Mouse (Mus musculus): ENCODE results near the gene Hnrnpa1. TPM values are rescaled to one million over a fixed set of nuclear protein-coding genes. Genes with fewer than 3 reads are reported as not detected.

Hnrnpa1 gene
- polyA plus RNA-seq, 1 experiment: 1,787 TPM

- Histone ChIP-seq H3K36me3 (ENCODE audit: control insufficient read depth, insufficient read depth, low read length, poor library complexity, severe bottlenecking) (peaks cover 13% of the 10 kb centered on the region), H3K27ac (ENCODE audit: insufficient read depth, low read length) (peak overlapping the region; percentile 44), H3K9me3 (replicated peaks; ENCODE audit: control insufficient read depth, insufficient read depth, low read length, poor library complexity, severe bottlenecking) (no peaks in the 10 kb centered on the region), H3K27me3 (ENCODE audit: control insufficient read depth, insufficient read depth, low read length, poor library complexity, severe bottlenecking) (no peaks in the 10 kb centered on the region), H3K4me3 (ENCODE audit: low read depth, low read length) (no peak overlapping the region), H3K9ac (ENCODE audit: low read depth, poor library complexity, severe bottlenecking) (no peak overlapping the region), H3K4me1 (ENCODE audit: control insufficient read depth, insufficient read depth, low read length) (no peaks in the 10 kb centered on the region)
- TF ChIP-seq POLR2A (IDR thresholded peaks at IDR 0.05; ENCODE audit: insufficient read depth, low read length) (no peak), EP300 (IDR thresholded peaks at IDR 0.05; ENCODE audit: insufficient read depth, low read depth, low read length) (no peak), CTCF (IDR thresholded peaks at IDR 0.05; ENCODE audit: low read depth, low read length) (no peak)
These were observed 19.4 kb upstream of the Hnrnpa1 start for GRCm38 (mm10) chr15:103220785-103221184.

- no peaks in the 10 kb centered on the region for H3K4me1 ChIP-seq (ENCODE audit: control insufficient read depth, insufficient read depth, low read length)
- TF ChIP-seq CTCF (IDR thresholded peaks at IDR 0.05; ENCODE audit: low read depth, low read length) (no peak), POLR2A (IDR thresholded peaks at IDR 0.05; ENCODE audit: insufficient read depth, low read length) (no peak), EP300 (IDR thresholded peaks at IDR 0.05; ENCODE audit: insufficient read depth, low read depth, low read length) (no peak)
- H3K4me3 ChIP-seq (ENCODE audit: low read depth, low read length): no peak overlapping the region
- no peaks in the 10 kb centered on the region for H3K9me3 ChIP-seq (replicated peaks; ENCODE audit: control insufficient read depth, insufficient read depth, low read length, poor library complexity, severe bottlenecking)
- H3K9ac ChIP-seq (ENCODE audit: low read depth, poor library complexity, severe bottlenecking): no peak overlapping the region
- H3K27me3 ChIP-seq (ENCODE audit: control insufficient read depth, insufficient read depth, low read length, poor library complexity, severe bottlenecking): no peaks in the 10 kb centered on the region
- H3K36me3 ChIP-seq (ENCODE audit: control insufficient read depth, insufficient read depth, low read length, poor library complexity, severe bottlenecking): peaks cover 13% of the 10 kb centered on the region
- H3K27ac ChIP-seq (ENCODE audit: insufficient read depth, low read length): no peak overlapping the region
These were observed 18.8 kb upstream of the Hnrnpa1 start for GRCm38 (mm10) chr15:103221386-103221785.

- Histone ChIP-seq H3K4me1 (ENCODE audit: control insufficient read depth, insufficient read depth, low read length) (no peaks in the 10 kb centered on the region), H3K27ac (ENCODE audit: insufficient read depth, low read length) (no peak overlapping the region), H3K27me3 (ENCODE audit: control insufficient read depth, insufficient read depth, low read length, poor library complexity, severe bottlenecking) (no peaks in the 10 kb centered on the region), H3K4me3 (ENCODE audit: low read depth, low read length) (no peak overlapping the region), H3K9me3 (replicated peaks; ENCODE audit: control insufficient read depth, insufficient read depth, low read length, poor library complexity, severe bottlenecking) (no peaks in the 10 kb centered on the region), H3K9ac (ENCODE audit: low read depth, poor library complexity, severe bottlenecking) (no peak overlapping the region), H3K36me3 (ENCODE audit: control insufficient read depth, insufficient read depth, low read length, poor library complexity, severe bottlenecking) (peaks cover 10% of the 10 kb centered on the region)
- TF ChIP-seq POLR2A (IDR thresholded peaks at IDR 0.05; ENCODE audit: insufficient read depth, low read length) (no peak), EP300 (IDR thresholded peaks at IDR 0.05; ENCODE audit: insufficient read depth, low read depth, low read length) (no peak), CTCF (IDR thresholded peaks at IDR 0.05; ENCODE audit: low read depth, low read length) (no peak)
These were observed 16.1 kb upstream of the Hnrnpa1 start for GRCm38 (mm10) chr15:103224161-103224560.

GRCm38 (mm10) chr15:103227022-103227421 lies 13.2 kb upstream of the Hnrnpa1 start:
- no peaks in the 10 kb centered on the region; the same call in 1 of the 2 replicates for H3K36me3 ChIP-seq (ENCODE audit: control insufficient read depth, insufficient read depth, low read length, poor library complexity, severe bottlenecking)
- no peak overlapping the region for H3K9ac ChIP-seq (ENCODE audit: low read depth, poor library complexity, severe bottlenecking)
- no peak overlapping the region for H3K4me3 ChIP-seq (ENCODE audit: low read depth, low read length)
- H3K9me3 ChIP-seq (replicated peaks; ENCODE audit: control insufficient read depth, insufficient read depth, low read length, poor library complexity, severe bottlenecking): no peaks in the 10 kb centered on the region
- H3K27ac ChIP-seq (ENCODE audit: insufficient read depth, low read length): peak overlapping the region; percentile 24; the same call in 1 of the 2 replicates
- no peaks in the 10 kb centered on the region for H3K27me3 ChIP-seq (ENCODE audit: control insufficient read depth, insufficient read depth, low read length, poor library complexity, severe bottlenecking)
- no peaks in the 10 kb centered on the region for H3K4me1 ChIP-seq (ENCODE audit: control insufficient read depth, insufficient read depth, low read length)
- no peak for TF ChIP-seq EP300 (IDR thresholded peaks at IDR 0.05; ENCODE audit: insufficient read depth, low read depth, low read length)

- TF ChIP-seq EP300 (IDR thresholded peaks at IDR 0.05; ENCODE audit: insufficient read depth, low read depth, low read length) (no peak), POLR2A (IDR thresholded peaks at IDR 0.05; ENCODE audit: insufficient read depth, low read length) (no peak), CTCF (IDR thresholded peaks at IDR 0.05; ENCODE audit: low read depth, low read length) (no peak)
- Histone ChIP-seq H3K27ac (ENCODE audit: insufficient read depth, low read length) (peak overlapping the region; percentile 24; the same call in 1 of the 2 replicates), H3K4me3 (ENCODE audit: low read depth, low read length) (no peak overlapping the region), H3K27me3 (ENCODE audit: control insufficient read depth, insufficient read depth, low read length, poor library complexity, severe bottlenecking) (no peaks in the 10 kb centered on the region), H3K9me3 (replicated peaks; ENCODE audit: control insufficient read depth, insufficient read depth, low read length, poor library complexity, severe bottlenecking) (no peaks in the 10 kb centered on the region), H3K36me3 (ENCODE audit: control insufficient read depth, insufficient read depth, low read length, poor library complexity, severe bottlenecking) (peaks cover 1% of the 10 kb centered on the region), H3K4me1 (ENCODE audit: control insufficient read depth, insufficient read depth, low read length) (no peaks in the 10 kb centered on the region), H3K9ac (ENCODE audit: low read depth, poor library complexity, severe bottlenecking) (no peak overlapping the region)
These were observed 12.7 kb upstream of the Hnrnpa1 start for GRCm38 (mm10) chr15:103227572-103227971.

GRCm38 (mm10) chr15:103228904-103229303 lies 11.3 kb upstream of the Hnrnpa1 start:
- Histone ChIP-seq H3K4me1 (ENCODE audit: control insufficient read depth, insufficient read depth, low read length) (no peaks in the 10 kb centered on the region), H3K36me3 (ENCODE audit: control insufficient read depth, insufficient read depth, low read length, poor library complexity, severe bottlenecking) (peaks cover 3% of the 10 kb centered on the region), H3K27me3 (ENCODE audit: control insufficient read depth, insufficient read depth, low read length, poor library complexity, severe bottlenecking) (no peaks in the 10 kb centered on the region), H3K4me3 (ENCODE audit: low read depth, low read length) (no peak overlapping the region), H3K9me3 (replicated peaks; ENCODE audit: control insufficient read depth, insufficient read depth, low read length, poor library complexity, severe bottlenecking) (no peaks in the 10 kb centered on the region), H3K9ac (ENCODE audit: low read depth, poor library complexity, severe bottlenecking) (no peak overlapping the region), H3K27ac (ENCODE audit: insufficient read depth, low read length) (peak overlapping the region; percentile 54; the same call in 1 of the 2 replicates)
- no peak for TF ChIP-seq POLR2A (IDR thresholded peaks at IDR 0.05; ENCODE audit: insufficient read depth, low read length)
- no peak for TF ChIP-seq EP300 (IDR thresholded peaks at IDR 0.05; ENCODE audit: insufficient read depth, low read depth, low read length)
- no peak for TF ChIP-seq CTCF (IDR thresholded peaks at IDR 0.05; ENCODE audit: low read depth, low read length)
